Mouse (Mus musculus): Measurements from ENCODE around the gene Pdzk1. TPM values are rescaled to one million over a fixed set of nuclear protein-coding genes. Genes with fewer than 3 reads are reported as not detected.

The Pdzk1 gene
- polyA plus RNA-seq (2015; fragmentation: Illumina TruSeq; extraction: RNeasy Lipid Tissue Mini Kit (QIAGEN cat#74804); ENCODE audit: low read depth, low replicate concordance), result not detected

DNA sequence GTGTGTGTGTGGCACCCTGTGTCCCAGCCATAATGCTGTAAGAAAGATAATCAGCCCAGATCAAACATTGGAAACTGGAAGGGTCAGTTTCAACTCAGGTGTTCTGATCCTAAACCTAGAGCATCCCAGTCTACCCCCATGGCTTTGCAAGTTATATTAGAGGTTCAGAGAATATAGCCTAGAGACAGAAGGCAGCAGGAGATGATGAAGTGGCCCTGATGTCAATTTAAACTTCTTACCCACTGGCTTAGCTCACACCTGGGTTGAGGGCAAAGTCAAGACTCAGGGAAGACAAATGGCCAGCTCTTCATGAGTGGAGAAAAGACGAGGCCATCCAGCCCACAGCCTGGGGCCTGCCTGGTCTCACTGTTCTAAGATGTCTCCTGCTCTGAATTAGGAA lies at the start of gene Pdzk1, which contains the start of gene Cd160:
TSS of gene Pdzk1 (plus strand) at position 301 of the 400 bp plus-strand sequence.
TSS of gene Cd160 (minus strand) at position 368 of the 400 bp plus-strand sequence.

DNA sequence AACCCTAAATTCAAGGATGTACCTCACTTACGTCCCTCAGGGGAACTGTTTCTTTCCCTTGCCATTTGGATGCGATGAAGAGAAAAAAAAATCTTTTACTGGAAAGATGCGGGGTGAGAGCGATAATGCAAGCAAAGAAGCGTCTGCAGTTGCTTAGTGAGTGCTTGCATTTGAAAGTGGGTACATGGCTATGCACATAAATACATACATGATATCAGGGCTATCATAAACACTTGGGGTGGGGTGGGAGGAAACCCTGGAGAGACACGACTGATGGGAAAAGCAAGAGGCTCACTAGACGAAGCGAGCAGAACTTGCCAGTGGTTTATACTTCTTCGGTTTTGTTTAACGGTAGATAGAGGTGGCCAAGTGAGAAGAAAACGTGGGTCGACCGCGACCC lies 75.3 kb downstream of the Pdzk1 start, which contains the start of gene Gja5:
TSS of gene Gja5 (plus strand) at position 301 of the 400 bp plus-strand sequence.

DNA sequence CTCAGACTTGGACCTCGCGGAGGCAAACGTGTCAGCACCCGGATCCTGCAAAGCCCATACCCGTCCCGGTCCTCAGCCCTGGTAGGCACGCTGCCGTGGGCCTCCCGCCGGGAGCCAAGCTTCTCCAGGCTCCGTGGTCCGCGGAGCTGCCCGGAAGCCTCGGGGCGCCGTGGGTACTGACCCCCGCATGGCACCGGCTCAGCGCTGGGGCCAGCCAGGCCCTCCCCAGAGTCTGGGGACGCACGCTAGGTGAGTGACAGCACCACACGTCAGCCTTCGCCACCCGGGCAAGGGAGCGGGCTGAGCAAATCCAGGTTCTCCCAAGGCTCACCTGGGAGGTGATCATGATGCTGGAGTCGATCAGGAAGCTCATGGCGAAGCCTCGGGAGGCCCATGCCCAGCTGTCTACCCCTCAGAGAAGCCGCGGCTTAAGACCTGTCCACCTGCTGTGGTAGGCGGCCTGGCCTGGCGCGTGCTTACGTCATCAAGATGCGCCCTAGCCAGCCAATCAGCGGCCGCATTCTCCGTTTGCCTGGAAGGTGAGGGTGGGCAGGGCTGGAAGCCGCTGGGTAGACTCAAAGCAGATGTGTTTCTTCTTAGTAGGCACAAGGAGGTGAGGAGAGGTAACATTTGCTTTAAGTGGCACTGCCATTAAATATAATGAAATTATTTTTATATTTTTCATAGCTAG lies 75.9 kb downstream of the Pdzk1 start, which contains the start of gene Gpr89:
TSS of gene Gpr89 (minus strand) at position 496 of the 691 bp plus-strand sequence.

Other genes starting within 250 kb of the Pdzk1 start
- gene Polr3gl, start 235.1 kb upstream of the Pdzk1 start, polyA plus RNA-seq (2015; fragmentation: Illumina TruSeq; extraction: RNeasy Lipid Tissue Mini Kit (QIAGEN cat#74804); ENCODE audit: low read depth, low replicate concordance), result 39.7 TPM
- 43.7 TPM for gene Ankrd34a, start 232.6 kb upstream of the Pdzk1 start, polyA plus RNA-seq (2015; fragmentation: Illumina TruSeq; extraction: RNeasy Lipid Tissue Mini Kit (QIAGEN cat#74804); ENCODE audit: low read depth, low replicate concordance)
- gene Lix1l, start 228.1 kb upstream of the Pdzk1 start, polyA plus RNA-seq (2015; fragmentation: Illumina TruSeq; extraction: RNeasy Lipid Tissue Mini Kit (QIAGEN cat#74804); ENCODE audit: low read depth, low replicate concordance), result 15.8 TPM
- 41.9 TPM for gene Rbm8a, start 199.4 kb upstream of the Pdzk1 start, polyA plus RNA-seq (2015; fragmentation: Illumina TruSeq; extraction: RNeasy Lipid Tissue Mini Kit (QIAGEN cat#74804); ENCODE audit: low read depth, low replicate concordance)
- gene Pex11b, start 193.9 kb upstream of the Pdzk1 start, polyA plus RNA-seq (2015; fragmentation: Illumina TruSeq; extraction: RNeasy Lipid Tissue Mini Kit (QIAGEN cat#74804); ENCODE audit: low read depth, low replicate concordance), result 73.8 TPM
- 0.12 TPM for gene Gm42957, start 193.8 kb upstream of the Pdzk1 start, polyA plus RNA-seq (2015; fragmentation: Illumina TruSeq; extraction: RNeasy Lipid Tissue Mini Kit (QIAGEN cat#74804); ENCODE audit: low read depth, low replicate concordance)
- gene Itga10, start 183.7 kb upstream of the Pdzk1 start, polyA plus RNA-seq (2015; fragmentation: Illumina TruSeq; extraction: RNeasy Lipid Tissue Mini Kit (QIAGEN cat#74804); ENCODE audit: low read depth, low replicate concordance), result 2.6 TPM
- 6.8 TPM for gene Ankrd35, start 159.2 kb upstream of the Pdzk1 start, polyA plus RNA-seq (2015; fragmentation: Illumina TruSeq; extraction: RNeasy Lipid Tissue Mini Kit (QIAGEN cat#74804); ENCODE audit: low read depth, low replicate concordance)
- gene Pias3, start 132.9 kb upstream of the Pdzk1 start, polyA plus RNA-seq (2015; fragmentation: Illumina TruSeq; extraction: RNeasy Lipid Tissue Mini Kit (QIAGEN cat#74804); ENCODE audit: low read depth, low replicate concordance), result 23.9 TPM
- gene Nudt17, start 120.7 kb upstream of the Pdzk1 start, polyA plus RNA-seq (2015; fragmentation: Illumina TruSeq; extraction: RNeasy Lipid Tissue Mini Kit (QIAGEN cat#74804); ENCODE audit: low read depth, low replicate concordance), result 13.2 TPM
- gene Polr3c, start 101.7 kb upstream of the Pdzk1 start, polyA plus RNA-seq (2015; fragmentation: Illumina TruSeq; extraction: RNeasy Lipid Tissue Mini Kit (QIAGEN cat#74804); ENCODE audit: low read depth, low replicate concordance), result 28.5 TPM
- gene Rnf115, start 101.6 kb upstream of the Pdzk1 start, polyA plus RNA-seq (2015; fragmentation: Illumina TruSeq; extraction: RNeasy Lipid Tissue Mini Kit (QIAGEN cat#74804); ENCODE audit: low read depth, low replicate concordance), result 60.1 TPM
- not detected for gene Cd160, start 67 bp downstream of the Pdzk1 start, polyA plus RNA-seq (2015; fragmentation: Illumina TruSeq; extraction: RNeasy Lipid Tissue Mini Kit (QIAGEN cat#74804); ENCODE audit: low read depth, low replicate concordance)
- gene Gja5, start 75.4 kb downstream of the Pdzk1 start, polyA plus RNA-seq (2015; fragmentation: Illumina TruSeq; extraction: RNeasy Lipid Tissue Mini Kit (QIAGEN cat#74804); ENCODE audit: low read depth, low replicate concordance), result 0.27 TPM
- gene Gpr89, start 76.1 kb downstream of the Pdzk1 start, polyA plus RNA-seq (2015; fragmentation: Illumina TruSeq; extraction: RNeasy Lipid Tissue Mini Kit (QIAGEN cat#74804); ENCODE audit: low read depth, low replicate concordance), result 29.8 TPM
- not detected for gene Gja8, start 96.7 kb downstream of the Pdzk1 start, polyA plus RNA-seq (2015; fragmentation: Illumina TruSeq; extraction: RNeasy Lipid Tissue Mini Kit (QIAGEN cat#74804); ENCODE audit: low read depth, low replicate concordance)